Mouse (Mus musculus) G1E (cell line): ENCODE measurements at regions not wholly inside any gene's neighbourhood (a gene's known extent, or its start where the extent isn't known, plus 50 kb on each side); places are given as distances from the start of the nearest gene placed in this dataset.
"Not testable (repeated sequence)": the region's sequence is repeated elsewhere in the genome, so short reads cannot be mapped to it uniquely, and the experiment has no call there.

ENCODE experiments used
- ATAC-seq: 2 replicates; pipeline ENCODE4 v1.8.0; 2016; ENCODE audit warnings: mild to moderate bottlenecking; ENCODE audit not compliant: insufficient number of reproducible peaks, poor library complexity, low FRiP score, severe bottlenecking; ENCODE audit errors: extremely low read depth
- DNase-seq: peaks from one replicate; pipeline ENCODE4 v3.0.0; 2012; ENCODE audit warnings: low spot score
- H3K27me3 ChIP-seq: 2 replicates; pipeline ENCODE4 v1.6.1; 2012; ENCODE audit warnings: mild to moderate bottlenecking, low read length, inconsistent platforms; ENCODE audit not compliant: insufficient read depth
- H3K36me3 ChIP-seq: replicated peaks from 2 replicates; pipeline ENCODE3; 2012; ENCODE audit warnings: mild to moderate bottlenecking, inconsistent platforms
- H3K4me1 ChIP-seq: 2 replicates; pipeline ENCODE4 v1.6.1; 2012; ENCODE audit warnings: low read depth, low read length, inconsistent platforms, mixed read lengths; ENCODE audit not compliant: insufficient read depth
- H3K4me3 ChIP-seq: 2 replicates; pipeline ENCODE4 v1.5.1; 2012; ENCODE audit warnings: low read depth, mild to moderate bottlenecking, inconsistent platforms, low read length, moderate library complexity, mixed read lengths
- H3K9me3 ChIP-seq: replicated peaks from 2 replicates; pipeline ENCODE4 v1.6.1; 2012; ENCODE audit warnings: inconsistent platforms
- CTCF ChIP-seq: IDR thresholded peaks from 2 replicates; pipeline ENCODE4 v1.5.1; 2012; ENCODE audit warnings: low read depth, low read length, inconsistent platforms, mixed read lengths
- GATA1 ChIP-seq: IDR thresholded peaks from 2 replicates; pipeline ENCODE4 v1.6.1; 2012; ENCODE audit warnings: borderline replicate concordance, low read length, inconsistent platforms, mixed read lengths
- GATA2 ChIP-seq: IDR thresholded peaks from 2 replicates; pipeline ENCODE4 v1.6.1; 2012; ENCODE audit warnings: low read depth, low read length, inconsistent platforms, borderline replicate concordance
- POLR2AphosphoS5 ChIP-seq: IDR thresholded peaks from 2 replicates; pipeline ENCODE4 v1.6.1; 2012; ENCODE audit warnings: low read depth, low read length, inconsistent platforms; ENCODE audit not compliant: insufficient replicate concordance
- TAL1 ChIP-seq: conservative IDR thresholded peaks from 2 replicates; pipeline ENCODE4 v1.6.1; 2012; ENCODE audit warnings: low read depth, low read length, inconsistent platforms, mixed read lengths

DNA sequence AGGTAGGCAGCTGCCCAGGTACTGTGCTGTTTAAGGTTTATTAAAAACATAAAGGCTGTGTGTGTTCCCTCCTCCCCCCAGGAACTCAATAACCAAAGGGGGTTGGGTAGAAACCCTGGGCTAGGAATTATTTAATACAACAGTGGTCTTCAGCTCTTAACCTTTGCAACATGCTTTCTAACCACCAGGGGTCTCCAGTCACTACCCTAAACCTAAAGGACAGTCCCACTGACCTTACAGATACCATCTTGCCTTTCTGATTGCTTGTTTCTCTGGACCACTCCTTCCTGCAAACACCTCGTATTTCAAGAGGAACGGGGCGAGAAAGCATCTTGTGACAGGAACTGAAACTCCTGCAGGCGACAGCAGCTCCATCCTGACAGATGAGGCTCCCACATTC lies 104.9 kb downstream of the Kcnk1 start:
- ATAC-seq (no peak), DNase-seq (no peak)
- H3K9me3 ChIP-seq, result peaks cover 80% of the 10 kb centered on the region
- H3K27me3 ChIP-seq, result no peaks in the 10 kb centered on the region
- TF ChIP-seq CTCF, result no peak
- no peak for TF ChIP-seq GATA2
- no peak for TF ChIP-seq TAL1
- TF ChIP-seq GATA1, result no peak
- TF ChIP-seq POLR2AphosphoS5, result no peak
- no peaks in the 10 kb centered on the region for H3K36me3 ChIP-seq
- no peak overlapping the region for H3K4me3 ChIP-seq
- no peaks in the 10 kb centered on the region for H3K4me1 ChIP-seq

DNA sequence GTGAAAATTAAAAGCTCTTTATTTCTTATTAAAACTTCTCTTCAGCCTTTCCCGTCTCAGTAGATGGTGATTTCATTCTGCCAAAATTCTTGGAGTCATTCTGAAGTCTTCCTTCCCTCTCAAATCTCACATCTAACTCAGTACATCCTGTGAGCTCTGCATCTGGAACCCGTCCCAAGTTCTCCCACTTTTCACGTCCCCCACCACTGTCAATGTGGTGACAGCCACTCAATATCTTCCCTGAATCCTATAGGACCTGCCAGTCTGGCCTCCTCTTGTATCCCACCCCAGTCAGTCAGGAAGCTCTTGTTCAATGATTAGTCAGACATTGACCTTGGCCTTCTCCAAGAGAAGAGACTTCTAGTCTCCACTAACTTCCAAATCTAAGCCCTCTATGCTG lies 110.1 kb downstream of the Kcnk1 start:
- no peak for TF ChIP-seq TAL1
- TF ChIP-seq GATA1, result no peak
- TF ChIP-seq POLR2AphosphoS5, result no peak
- TF ChIP-seq GATA2, result no peak
- TF ChIP-seq CTCF, result no peak
- H3K9me3 ChIP-seq, result peaks cover 39% of the 10 kb centered on the region
- no peak for ATAC-seq
- no peak for DNase-seq
- H3K36me3 ChIP-seq, result no peaks in the 10 kb centered on the region
- H3K27me3 ChIP-seq, result no peaks in the 10 kb centered on the region
- no peak overlapping the region for H3K4me3 ChIP-seq
- H3K4me1 ChIP-seq, result no peaks in the 10 kb centered on the region

DNA sequence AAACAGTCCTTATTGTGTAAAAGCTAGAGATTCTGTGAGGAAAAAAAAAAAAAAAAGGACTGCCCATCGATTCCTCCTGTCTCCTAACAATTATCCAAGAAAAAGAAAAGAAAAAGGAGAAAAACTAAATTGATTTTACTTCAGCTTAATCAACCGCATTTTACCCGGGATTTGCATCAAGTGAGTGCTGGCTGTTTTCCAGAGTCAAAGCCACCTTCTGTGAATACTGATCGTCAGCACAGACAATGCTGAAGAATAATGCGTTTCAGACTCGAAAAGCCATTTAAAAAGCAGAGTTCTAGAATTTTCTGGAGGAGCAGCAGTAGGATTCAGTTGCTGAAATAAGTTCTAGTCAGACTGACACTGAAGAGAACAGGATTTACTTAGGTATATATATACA lies 131.1 kb downstream of the Kcnk1 start:
- no peaks in the 10 kb centered on the region for H3K4me1 ChIP-seq
- H3K9me3 ChIP-seq, result peaks cover 64% of the 10 kb centered on the region
- ATAC-seq, result no peak
- no peak for DNase-seq
- H3K36me3 ChIP-seq, result no peaks in the 10 kb centered on the region
- H3K27me3 ChIP-seq, result no peaks in the 10 kb centered on the region
- no peak overlapping the region for H3K4me3 ChIP-seq
- TF ChIP-seq GATA2 (no peak), TAL1 (no peak), POLR2AphosphoS5 (no peak), GATA1 (no peak), CTCF (no peak)

DNA sequence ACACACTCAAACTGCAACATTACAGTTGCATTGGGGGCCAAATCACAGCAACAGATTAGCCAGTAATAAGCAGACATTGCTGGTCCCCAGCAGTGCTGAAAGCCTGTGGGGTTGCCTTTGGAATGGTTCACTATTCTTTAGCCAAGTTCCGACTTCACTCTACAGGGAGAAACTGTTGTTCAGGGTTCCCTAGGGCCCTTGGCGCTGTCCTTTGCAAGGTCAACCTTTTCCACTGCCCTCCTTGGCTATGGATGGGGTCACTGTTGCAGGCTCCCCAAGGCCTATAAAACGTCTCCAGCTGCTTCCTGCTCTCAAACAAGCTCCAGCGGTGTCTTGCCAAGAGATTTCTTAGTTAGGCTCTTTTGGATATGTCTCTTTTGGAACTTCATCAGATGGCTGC lies 137.1 kb downstream of the Kcnk1 start:
- no peak for DNase-seq
- Histone ChIP-seq H3K9me3 (peaks cover 69% of the 10 kb centered on the region), H3K4me1 (no peaks in the 10 kb centered on the region), H3K27me3 (no peaks in the 10 kb centered on the region), H3K36me3 (no peaks in the 10 kb centered on the region), H3K4me3 (no peak overlapping the region)
- TF ChIP-seq GATA1 (no peak), POLR2AphosphoS5 (no peak)
- no peak for ATAC-seq

DNA sequence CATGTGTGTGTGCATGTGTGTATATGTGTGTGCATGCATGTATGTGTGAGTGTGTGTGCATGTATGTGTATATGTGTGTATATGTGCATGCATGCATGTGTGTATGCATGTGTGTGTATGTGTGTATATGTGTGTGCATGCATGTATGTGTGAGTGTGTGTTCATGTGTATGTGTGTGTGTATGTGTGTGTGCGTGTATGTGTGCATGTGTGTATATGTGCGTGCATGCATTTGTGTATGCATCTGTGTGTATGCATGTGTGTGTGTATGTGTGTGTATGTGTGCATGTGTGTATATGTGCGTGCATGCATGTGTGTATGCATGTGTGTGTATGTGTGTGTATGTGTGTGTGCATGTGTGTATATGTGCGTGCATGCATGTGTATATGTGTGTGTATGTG lies 137.9 kb downstream of the Kcnk1 start:
- not testable (repeated sequence) for H3K36me3 ChIP-seq, ATAC-seq, H3K4me1 ChIP-seq, DNase-seq, H3K4me3 ChIP-seq, H3K27me3 ChIP-seq
- peaks cover 68% of the 10 kb centered on the region for H3K9me3 ChIP-seq

DNA sequence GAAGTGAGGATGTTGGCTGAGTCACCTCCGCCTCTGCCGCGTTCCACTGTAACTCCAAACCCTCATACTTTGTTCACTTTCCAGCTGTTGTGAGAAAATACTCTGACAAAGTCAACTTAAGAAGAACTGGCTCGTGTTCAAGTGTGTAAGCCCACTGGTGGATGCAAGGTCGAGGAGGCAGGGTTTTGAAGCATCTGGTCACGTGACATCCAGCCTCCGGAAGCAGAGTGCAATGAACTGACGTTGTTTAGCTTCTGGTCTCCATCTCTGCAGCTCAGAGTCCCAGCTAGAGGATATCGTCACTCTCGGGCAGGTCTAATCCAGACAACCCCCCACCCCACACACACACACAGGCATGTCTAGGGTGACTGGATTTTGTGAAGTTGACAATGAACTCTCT lies 140.1 kb downstream of the Kcnk1 start:
- TF ChIP-seq CTCF (no peak), POLR2AphosphoS5 (no peak), GATA1 (no peak), TAL1 (no peak), GATA2 (no peak)
- Histone ChIP-seq H3K27me3 (peaks cover 3% of the 10 kb centered on the region; the same call in 1 of the 2 replicates), H3K9me3 (peaks cover 69% of the 10 kb centered on the region), H3K4me3 (no peak overlapping the region), H3K36me3 (no peaks in the 10 kb centered on the region), H3K4me1 (no peaks in the 10 kb centered on the region)
- ATAC-seq (no peak), DNase-seq (no peak)

DNA sequence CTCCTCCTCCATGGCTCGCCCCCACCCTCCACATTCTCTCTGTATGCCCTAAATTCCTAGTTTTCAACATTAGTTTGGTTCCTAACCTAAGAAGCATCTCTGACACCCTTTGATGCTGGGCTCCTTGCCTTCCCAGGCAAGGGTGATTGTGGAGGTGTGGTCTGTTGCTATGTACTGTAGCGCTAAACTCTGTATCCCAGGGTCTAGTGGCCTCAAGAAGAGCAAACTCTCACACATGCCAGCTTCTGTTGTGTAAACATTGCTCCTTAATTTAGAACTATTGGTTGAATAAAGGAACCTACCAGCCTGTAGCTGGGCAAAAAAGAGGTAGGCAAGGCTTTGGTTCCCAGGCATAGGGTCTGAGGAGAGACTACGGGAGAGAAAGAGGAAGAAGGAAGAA lies 140.6 kb downstream of the Kcnk1 start:
- TF ChIP-seq GATA1 (no peak), TAL1 (no peak), POLR2AphosphoS5 (no peak), GATA2 (no peak), CTCF (no peak)
- ATAC-seq (no peak), DNase-seq (no peak)
- Histone ChIP-seq H3K9me3 (peaks cover 65% of the 10 kb centered on the region), H3K36me3 (no peaks in the 10 kb centered on the region), H3K4me3 (no peak overlapping the region), H3K4me1 (no peaks in the 10 kb centered on the region), H3K27me3 (peaks cover 3% of the 10 kb centered on the region; the same call in 1 of the 2 replicates)
